Mouse (Mus musculus): ENCODE measurements around the gene Srp54c.
"Not testable (repeated sequence)": the region's sequence is repeated elsewhere in the genome, so short reads cannot be mapped to it uniquely, and the experiment has no call there.

The Srp54c gene

DNA sequence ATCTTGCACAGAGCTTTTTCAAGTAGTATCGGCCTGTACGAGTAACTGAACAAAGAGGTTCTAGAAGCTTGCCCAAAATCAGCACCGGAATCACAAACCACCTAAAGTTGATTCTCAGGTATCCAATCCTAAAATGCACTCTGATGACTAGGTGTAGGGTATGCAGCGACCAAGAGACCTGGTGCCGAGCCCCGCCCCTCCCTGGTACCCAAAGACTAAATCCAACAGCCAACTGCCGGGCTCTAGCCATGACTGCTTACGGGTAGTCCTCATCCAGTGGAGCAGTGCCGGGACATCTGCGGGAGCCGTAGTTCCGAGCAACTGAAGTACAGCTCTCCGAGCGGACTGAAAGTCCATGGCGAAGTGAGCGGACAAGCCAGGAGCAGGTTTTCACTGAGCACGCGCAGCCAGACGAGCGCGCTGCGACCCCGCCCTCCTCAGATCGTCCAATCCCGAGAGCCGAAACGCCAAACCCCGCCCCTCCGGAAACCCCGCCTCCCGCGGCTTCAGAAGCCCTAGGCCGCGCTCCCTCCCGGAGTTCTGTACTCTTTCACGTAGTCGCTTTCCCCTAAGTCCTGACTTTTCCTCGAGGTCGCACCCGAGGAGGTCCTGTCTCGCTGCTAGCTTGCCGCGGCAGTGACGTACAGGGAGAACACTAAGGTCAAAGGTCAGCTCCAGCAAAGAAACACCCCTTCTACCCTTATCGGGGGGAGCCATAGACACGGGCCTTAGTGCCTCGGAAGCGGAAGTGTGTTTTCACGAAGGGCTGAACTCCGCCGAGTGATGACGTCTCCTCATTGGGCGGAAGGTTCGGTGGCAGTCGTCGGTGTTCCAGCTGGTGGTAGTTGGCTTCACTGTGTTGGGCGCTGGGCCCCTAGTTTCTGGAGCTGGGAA is at the start of gene Srp54c:
Gene Srp54c, plus strand, starts transcription at position 543 of the 894 bp plus-strand sequence.
- not testable (repeated sequence) for DNase-seq (ENCODE audit: low spot score)

DNA sequence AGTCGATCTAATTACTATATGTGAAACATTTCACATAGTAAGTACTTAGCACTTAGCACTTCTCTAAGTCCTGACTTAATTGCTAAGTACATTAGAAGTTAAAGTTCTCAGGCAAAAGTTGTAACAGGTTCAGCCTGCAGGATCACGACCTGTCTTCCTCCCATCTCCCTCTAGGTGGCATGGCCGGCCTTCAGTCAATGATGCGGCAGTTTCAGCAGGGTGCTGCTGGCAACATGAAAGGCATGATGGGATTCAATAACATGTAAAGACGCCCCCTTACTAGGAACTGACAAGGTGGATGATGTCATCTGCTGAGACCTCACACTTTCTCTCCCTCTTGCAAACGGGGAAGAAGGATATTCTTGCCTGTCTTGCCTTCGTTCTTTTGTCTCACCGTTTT is 42.3 kb upstream of the Srp54c start:
- DNase-seq (ENCODE audit: low spot score), result not testable (repeated sequence)

DNA sequence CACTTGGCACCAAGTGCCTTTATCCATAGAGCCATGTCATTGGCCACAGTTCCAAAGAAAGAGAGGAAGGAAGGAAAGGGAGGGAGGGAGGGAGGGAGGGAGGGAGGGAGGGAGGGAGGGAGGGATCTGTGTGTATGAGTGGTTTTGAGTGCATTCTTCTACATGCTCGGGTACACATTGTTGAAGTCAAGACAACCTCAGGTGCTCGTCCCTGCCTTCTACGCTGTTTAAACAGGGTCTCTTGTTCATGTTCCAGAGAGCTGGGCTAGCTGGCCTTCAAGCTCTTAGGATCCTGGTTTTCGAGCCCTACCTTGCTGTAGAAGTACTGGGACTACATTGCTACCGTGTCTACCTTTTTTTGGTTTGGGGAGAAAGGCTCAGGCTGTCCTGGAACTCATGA is 40.8 kb upstream of the Srp54c start:
- DNase-seq (ENCODE audit: low spot score), result not testable (repeated sequence)

DNA sequence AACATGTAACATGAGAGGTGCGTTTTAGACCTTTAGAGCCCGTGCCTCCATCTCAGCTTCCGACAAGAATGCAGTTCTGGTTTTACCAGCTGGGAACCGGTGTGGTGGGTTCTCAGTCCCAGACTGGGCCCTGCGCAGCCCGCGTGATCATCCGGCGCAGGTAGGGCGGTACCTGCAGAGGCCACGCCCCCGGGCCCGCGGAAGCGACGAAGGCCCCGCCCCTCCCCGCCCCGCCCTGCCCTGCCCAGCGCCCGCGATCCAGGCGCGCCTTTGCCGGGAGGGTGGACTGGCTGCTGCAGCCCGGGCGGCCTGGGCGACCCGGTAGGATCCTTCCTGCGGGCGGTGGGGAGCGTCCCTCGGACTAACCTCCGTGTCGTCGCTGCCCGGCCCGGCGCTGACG is 30.7 kb upstream of the Srp54c start, which contains the start of gene 1700047I17Rik2:
Gene 1700047I17Rik2, plus strand, starts transcription at position 287 of the 400 bp plus-strand sequence.
- DNase-seq (ENCODE audit: low spot score), result not testable (repeated sequence)

DNA sequence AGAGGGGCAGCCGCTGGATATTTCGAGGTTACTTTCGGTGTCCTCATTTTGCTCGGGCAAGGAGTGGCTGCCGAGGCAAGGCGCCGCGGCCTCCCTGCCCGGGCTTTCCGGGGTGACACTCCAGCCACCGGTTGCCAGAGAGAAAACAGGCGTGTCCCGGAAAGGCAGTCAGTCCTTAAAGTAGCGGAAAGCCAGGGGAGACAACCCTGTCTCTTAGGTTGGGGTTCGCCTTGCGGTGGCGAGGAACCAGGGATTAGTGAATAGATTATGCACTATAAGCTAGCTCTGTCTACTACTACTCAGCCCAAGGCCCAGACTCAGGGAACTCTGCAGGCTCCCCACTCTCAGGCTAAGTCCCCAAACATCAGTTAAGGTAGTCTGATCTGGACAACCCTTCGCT is 30.2 kb upstream of the Srp54c start:
- not testable (repeated sequence) for DNase-seq (ENCODE audit: low spot score)

DNA sequence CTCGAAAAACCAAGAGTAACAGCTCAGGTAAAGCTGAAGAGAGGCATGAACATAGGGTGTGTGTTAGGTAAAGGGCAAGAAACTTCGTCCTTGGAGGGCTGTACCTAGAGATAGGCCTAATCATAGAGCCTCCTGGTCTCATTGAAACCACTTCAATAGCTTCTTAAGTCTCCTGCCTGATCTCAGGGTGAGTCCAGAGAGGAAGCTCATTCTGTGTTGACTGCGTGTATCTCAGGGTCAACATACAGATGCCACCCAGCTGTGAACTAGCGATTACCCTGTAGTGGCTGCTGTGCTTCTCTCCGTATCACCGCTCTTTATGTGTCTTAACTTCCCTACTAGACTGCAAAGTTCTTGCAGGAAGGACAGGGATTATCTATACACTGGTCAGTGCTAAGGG is 17.0 kb upstream of the Srp54c start:
- not testable (repeated sequence) for DNase-seq (ENCODE audit: low spot score)

DNA sequence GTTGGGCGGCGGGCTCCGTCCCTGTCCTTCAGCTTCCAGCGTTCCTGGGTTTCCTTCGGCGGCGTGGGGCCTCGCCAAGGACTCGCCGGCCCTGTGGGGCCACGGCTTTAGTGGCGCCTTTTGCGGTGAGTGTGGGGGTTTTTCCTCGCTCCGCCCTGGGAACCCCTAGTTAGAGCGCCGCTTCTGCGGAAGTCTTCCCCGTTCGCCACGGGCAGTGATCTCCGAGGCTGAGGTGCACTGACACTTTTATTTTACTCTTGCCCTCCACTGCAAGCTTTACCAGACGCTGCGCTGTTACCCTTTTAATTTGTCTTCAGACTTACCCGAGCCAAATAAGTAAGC is 523 bp downstream of the Srp54c start:
- DNase-seq (ENCODE audit: low spot score), result not testable (repeated sequence)

DNA sequence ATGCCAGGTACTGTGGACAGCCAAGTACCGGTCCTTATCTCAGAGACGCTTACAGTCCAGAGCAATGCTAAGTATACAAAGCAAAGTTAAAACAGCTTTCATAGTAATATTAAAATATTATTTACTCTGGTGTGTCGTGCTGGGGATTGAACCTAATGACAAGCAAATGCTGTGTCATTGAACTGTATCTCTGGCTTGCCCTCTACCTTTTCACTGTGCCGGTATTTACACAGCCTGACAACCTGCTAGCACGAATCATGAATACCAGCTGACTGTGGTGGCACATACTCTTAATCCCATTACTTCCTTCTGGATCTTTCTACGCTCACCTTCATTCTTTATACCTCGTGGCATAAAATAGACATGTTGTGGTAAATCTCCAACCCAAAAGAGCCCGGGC is 12.3 kb downstream of the Srp54c start:
- not testable (repeated sequence) for DNase-seq (ENCODE audit: low spot score)

DNA sequence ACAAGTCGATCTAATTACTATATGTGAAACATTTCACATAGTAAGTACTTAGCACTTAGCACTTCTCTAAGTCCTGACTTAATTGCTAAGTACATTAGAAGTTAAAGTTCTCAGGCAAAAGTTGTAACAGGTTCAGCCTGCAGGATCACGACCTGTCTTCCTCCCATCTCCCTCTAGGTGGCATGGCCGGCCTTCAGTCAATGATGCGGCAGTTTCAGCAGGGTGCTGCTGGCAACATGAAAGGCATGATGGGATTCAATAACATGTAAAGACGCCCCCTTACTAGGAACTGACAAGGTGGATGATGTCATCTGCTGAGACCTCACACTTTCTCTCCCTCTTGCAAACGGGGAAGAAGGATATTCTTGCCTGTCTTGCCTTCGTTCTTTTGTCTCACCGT is 32.0 kb downstream of the Srp54c start:
- not testable (repeated sequence) for DNase-seq (ENCODE audit: low spot score)

DNA sequence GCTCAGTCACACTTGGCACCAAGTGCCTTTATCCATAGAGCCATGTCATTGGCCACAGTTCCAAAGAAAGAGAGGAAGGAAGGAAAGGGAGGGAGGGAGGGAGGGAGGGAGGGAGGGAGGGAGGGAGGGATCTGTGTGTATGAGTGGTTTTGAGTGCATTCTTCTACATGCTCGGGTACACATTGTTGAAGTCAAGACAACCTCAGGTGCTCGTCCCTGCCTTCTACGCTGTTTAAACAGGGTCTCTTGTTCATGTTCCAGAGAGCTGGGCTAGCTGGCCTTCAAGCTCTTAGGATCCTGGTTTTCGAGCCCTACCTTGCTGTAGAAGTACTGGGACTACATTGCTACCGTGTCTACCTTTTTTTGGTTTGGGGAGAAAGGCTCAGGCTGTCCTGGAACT is 33.4 kb downstream of the Srp54c start:
- DNase-seq (ENCODE audit: low spot score), result not testable (repeated sequence)

DNA sequence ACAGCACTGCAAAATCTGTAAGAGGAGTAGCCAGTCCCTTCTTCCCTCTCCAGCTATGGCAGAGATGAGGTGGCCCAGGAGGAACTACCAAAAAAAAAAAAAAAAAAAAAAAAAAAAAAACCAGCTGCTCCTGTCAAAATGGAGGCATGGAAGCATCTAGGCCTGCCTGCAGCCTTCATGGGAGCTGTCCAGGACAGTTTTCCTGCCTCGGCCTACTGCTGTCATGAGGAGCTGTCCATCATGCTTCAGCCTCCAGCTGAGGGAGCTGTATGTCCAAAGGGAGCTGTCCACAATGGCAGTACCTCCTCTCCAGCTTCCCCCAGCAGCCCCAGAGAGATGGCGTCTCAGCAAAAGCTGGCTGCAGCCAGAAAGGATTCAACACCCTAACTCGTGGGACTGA is 42.3 kb downstream of the Srp54c start:
- no peak for DNase-seq (ENCODE audit: low spot score)

DNA sequence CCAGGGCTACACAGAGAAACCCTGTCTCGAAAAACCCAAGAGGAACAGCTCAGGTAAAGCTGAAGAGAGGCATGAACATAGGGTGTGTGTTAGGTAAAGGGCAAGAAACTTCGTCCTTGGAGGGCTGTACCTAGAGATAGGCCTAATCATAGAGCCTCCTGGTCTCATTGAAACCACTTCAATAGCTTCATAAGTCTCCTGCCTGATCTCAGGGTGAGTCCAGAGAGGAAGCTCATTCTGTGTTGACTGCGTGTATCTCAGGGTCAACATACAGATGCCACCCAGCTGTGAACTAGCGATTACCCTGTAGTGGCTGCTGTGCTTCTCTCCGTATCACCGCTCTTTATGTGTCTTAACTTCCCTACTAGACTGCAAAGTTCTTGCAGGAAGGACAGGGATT is 47.6 kb downstream of the Srp54c start:
- not testable (repeated sequence) for DNase-seq (ENCODE audit: low spot score)

DNA sequence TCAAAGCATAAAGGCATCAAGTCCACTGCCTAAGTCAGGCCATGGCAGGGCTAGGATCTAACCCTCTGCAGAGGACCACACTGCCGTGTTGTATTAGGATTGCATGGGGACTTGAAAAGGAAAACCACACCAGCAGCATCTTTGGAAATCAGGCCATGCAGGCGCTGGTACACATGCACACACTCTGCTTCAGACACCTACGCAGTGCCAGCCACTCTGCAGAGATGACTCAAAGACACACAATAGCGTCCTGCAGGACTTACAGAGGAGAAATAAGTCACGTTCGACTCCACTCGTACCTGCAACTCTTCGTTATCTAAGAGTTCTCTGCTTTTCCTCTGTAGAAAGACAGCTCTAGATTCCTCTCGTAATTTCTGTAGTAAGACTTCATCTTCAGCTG is 68.1 kb downstream of the Srp54c start:
- no peak for DNase-seq (ENCODE audit: low spot score)

DNA sequence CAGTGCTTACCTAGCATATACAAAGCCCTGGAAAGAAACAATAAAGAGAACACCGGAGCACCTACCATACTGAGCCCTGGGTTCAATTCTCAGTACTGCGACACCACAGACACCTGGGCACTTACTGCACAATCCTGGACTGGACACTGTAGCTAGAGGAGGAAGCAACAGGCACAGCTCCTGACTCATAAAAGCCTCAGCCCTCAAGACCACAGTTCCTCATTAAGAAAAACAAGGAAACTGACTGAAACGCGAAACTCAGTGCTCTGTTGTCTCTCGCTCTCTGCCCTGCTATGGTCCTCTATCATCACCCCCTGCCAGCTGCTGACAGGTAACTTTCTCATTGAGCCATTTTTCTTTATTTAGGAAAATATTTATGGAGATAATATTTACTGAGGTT is 69.4 kb downstream of the Srp54c start, which contains the start of gene 1110008L16Rik:
Gene 1110008L16Rik, plus strand, starts transcription at position 242 of the 400 bp plus-strand sequence.
- DNase-seq (ENCODE audit: low spot score), result no peak

DNA sequence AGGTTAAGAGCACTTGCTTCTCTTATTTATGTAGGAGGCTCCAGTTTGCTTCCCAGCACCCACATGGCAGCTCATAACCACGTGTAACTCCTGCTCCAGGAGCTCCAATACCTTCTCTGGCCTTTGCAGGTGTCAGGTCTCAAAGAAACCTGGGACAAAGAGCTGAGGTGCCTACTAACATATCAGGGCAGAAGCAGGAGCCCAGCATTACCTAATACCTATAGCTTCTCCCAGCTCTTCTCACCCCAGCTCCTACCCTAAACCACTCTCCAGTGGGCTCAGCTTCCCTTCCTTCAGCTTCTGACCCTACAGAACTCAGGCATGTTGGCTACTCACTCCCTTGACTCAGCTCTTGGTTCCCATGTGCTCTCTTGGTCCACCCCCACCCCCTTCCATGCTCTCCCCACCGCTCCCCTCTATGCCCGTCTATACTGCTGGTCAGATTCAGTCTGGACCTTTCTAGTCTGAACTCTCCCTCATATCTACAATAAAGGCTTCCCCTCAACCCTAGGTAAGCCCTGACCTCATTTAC is 70.9 kb downstream of the Srp54c start:
- no peak for DNase-seq (ENCODE audit: low spot score)

DNA sequence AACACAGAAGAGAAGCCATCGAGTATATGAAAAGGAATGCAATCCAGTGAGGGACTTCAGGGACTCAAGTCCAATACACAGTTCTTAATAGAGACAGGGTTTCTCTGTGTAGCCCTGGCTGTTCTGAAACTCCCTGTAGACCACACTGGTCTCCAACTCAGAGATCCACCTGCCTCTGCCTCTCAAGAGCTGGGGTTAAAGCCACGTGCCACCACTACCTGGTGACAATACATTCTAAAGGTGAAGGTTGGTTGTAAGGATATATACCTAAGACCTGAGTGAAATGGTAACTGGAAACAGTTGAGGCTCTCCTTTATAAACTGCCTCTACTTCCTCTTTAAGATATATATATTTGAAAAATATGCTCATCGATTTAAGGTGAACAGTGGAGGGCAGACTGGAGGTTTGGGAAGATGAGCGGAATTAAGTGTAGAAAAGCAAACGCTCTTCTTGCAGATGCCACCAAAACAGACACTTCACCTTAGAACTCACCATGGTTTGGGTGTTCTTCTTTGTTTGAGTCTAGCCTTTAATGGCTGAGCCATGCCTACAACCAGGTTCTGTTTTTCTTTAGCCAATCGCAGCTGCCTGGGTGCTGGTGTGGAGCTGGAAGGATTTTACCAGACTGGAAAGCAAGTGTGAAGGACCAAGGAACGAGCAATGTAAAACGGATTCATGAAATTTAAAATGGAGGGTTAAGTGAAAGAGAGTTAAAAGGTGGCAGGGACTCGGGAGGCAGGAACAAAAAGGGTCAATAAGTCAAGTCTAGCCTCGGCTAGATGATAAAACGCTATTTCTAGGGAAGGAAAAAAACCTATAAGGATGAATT is 71.7 kb downstream of the Srp54c start:
- no peak for DNase-seq (ENCODE audit: low spot score)

DNA sequence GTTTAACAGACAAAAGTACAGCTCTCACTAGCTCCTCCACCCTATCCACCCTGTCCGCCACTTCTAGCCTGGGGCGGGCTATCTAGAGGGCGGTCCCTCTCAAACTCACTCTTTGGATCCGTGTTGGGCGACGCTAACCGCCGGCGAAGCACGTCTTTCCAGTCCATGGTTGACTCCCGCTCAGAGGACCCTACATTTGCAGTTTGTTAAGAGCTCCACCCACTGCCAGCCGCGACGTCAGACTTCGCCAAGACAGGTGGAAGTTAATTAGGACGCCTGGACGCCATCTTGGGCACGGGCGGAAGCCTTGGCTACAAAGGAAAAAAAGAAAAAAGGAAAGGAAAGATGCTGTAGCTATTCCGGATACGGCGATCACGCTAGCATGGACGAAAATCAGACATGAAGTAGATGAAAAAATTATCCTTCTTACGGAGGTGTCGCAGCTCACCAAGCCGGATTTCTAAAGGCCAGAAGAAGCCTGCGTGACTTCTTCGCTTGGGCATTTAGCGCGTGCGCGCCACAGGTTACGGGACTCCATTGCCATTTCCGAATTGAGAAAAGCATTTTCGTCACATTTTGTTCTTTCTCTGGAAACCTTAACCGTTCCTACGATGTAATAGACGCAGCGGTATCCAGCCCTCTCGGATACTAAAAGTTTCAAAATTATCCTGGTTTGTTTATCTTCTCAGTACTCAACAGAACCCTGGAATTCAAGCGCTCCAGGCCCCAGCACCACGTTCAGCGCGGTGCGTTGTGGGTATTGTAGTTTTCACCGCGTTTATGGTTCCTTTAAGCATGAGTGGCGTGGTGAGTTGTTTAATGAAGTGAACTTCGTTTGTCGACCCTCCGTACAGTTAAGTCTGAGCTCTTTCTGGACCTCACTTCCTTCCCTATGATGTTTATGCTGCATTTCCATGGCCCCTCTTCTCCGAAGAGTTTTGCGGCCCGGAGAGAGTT is 72.8 kb downstream of the Srp54c start, which contains the start of gene Ppp2r3c:
Gene Ppp2r3c, minus strand, starts transcription at position 514 of the 957 bp plus-strand sequence.
- DNase-seq (ENCODE audit: low spot score), result peak; percentile 90

DNA sequence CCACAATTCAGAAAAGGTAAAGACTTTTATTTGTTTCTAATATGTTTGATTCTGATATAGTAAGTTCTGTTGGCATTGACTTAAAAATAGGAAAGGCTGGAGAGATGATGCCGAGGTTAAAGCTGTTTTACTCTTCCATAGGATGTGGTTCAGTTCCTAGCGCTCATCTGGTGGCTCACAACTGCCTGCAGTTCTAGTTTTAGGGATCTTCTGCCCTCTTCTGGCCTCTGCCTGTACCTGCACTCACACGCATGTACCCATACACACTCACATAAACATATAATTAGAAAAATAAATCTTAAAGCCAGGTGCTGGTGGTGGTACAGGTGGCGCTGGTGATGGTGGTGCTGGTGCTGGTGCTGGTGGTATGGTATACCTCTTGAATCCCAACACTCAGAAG is 76.4 kb downstream of the Srp54c start:
- DNase-seq (ENCODE audit: low spot score), result no peak

DNA sequence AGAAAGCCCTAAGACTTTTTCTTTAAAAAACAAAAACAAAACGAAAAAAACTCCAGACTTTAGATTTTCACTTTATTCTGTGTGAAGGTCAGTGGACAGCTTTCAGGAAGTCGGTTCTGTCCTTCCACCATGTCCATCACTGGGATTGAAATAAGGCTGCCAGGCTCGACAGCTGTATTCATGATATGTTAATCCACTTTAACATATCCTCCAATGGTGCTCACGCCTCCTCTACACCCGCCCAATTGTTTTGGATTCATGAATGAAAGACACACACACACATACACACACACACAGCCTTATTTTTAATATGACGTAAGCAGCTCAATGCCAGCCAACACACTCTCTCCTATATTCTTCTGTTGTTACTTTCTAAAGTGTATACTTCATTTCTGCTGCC is 77.6 kb downstream of the Srp54c start:
- DNase-seq (ENCODE audit: low spot score), result no peak

DNA sequence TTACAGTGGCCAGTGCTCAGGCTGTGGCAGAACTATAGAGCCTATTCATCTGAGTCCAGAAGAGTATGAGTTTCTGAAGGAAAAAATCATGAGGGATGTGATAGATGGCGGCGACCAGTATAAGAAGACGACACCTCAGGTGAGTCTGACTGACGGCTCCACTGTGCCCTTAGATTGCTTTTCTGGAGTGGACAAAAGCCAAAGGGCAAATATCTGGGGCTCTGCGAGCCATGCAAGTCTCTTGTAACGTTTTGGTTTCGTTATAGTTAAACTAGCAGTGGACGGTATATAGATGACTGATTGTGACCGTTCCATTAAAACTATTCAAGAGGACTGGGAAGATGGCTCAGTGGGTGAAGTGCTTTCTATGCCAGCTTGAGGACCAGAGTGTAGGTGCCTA is 78.8 kb downstream of the Srp54c start:
- DNase-seq (ENCODE audit: low spot score), result no peak

DNA sequence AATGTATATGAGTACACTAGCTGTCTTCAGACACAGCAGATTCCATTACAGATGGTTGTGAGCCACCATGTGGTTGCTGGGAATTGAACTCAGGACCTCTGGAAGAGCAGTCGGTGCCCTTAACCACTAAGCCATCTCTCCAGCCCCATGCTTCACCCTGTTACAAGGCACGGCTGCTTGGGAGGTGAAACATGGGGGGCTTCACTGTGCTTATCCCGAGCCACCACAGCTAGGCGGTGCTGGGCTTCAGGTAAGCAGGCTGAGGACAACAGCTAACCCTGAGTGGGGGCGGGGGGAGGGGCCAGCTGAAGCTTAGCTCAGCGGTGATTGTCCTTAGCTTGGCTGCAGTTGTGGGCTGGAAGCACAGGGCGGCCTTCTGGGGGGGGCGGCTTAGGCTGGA is 79.5 kb downstream of the Srp54c start:
- no peak for DNase-seq (ENCODE audit: low spot score)
